Mouse (Mus musculus) heart, embryonic 16.5 days (tissue): ENCODE results near the gene Ptpro. TPM values are rescaled to one million over a fixed set of nuclear protein-coding genes. Genes with fewer than 3 reads are reported as not detected.

Experiments used
- ATAC-seq: fragments of 200-750 bp; cut with Nextera tagmentation; replicated peaks from 2 replicates; pipeline ENCODE4 v1.8.0; 2017; ENCODE audit warnings: moderate number of reproducible peaks; ENCODE audit not compliant: insufficient read depth, low FRiP score; ENCODE audit errors: extremely low read depth
- H3K27ac ChIP-seq: fragments of 300-500 bp; sonication (generic); 2 replicates; pipeline ENCODE4 v1.5.1; 2014; ENCODE audit warnings: mild to moderate bottlenecking, low read length, control low read depth, moderate library complexity
- H3K27me3 ChIP-seq: fragments of 300-500 bp; sonication (generic); 2 replicates; pipeline ENCODE4 v1.6.1; 2014; ENCODE audit warnings: low read length, mixed read lengths; ENCODE audit not compliant: control insufficient read depth, insufficient read depth
- H3K36me3 ChIP-seq: fragments of 300-500 bp; sonication (generic); 2 replicates; pipeline ENCODE4 v1.6.1; 2014; ENCODE audit not compliant: control insufficient read depth, insufficient read depth
- H3K4me1 ChIP-seq: fragments of 300-500 bp; sonication (generic); 2 replicates; pipeline ENCODE4 v1.6.1; 2014; ENCODE audit warnings: low read length, mixed read lengths; ENCODE audit not compliant: control insufficient read depth, insufficient read depth
- H3K4me2 ChIP-seq: fragments of 300-500 bp; sonication (generic); 2 replicates; pipeline ENCODE4 v1.6.1; 2014; ENCODE audit warnings: low read depth, mild to moderate bottlenecking, control low read depth, low read length
- H3K4me3 ChIP-seq: fragments of 300-500 bp; sonication (generic); 2 replicates; pipeline ENCODE4 v1.5.1; 2014; ENCODE audit warnings: mild to moderate bottlenecking, control low read depth, low read length
- H3K9ac ChIP-seq: fragments of 300-500 bp; sonication (generic); 2 replicates; pipeline ENCODE4 v1.6.1; 2014; ENCODE audit warnings: low read length, control low read depth
- H3K9me3 ChIP-seq: fragments of 300-500 bp; sonication (generic); replicated peaks from 2 replicates; pipeline ENCODE4 v1.6.1; 2016; ENCODE audit warnings: low read length; ENCODE audit not compliant: control insufficient read depth
- WGBS: fragments of 180-500 bp; shearing (Covaris S2); extraction: QIAGEN DNeasy Blood & Tissue Kit; methylation state at CpG from one replicate; pipeline ENCODE4 v1.1.7; 2014; 5-methylcytosine and 5-hydroxymethylcytosine counted together
- polyA plus RNA-seq: library from polyadenylated mRNA; unstranded; fragments of >200 nt; fragmentation: Nextera tagmentation; extraction: Ambion mirVana; gene quantifications from 2 replicates; pipeline ENCODE4 v1.2.1, GENCODE M21; 2015

Ptpro gene
- polyA plus RNA-seq, 1 experiment from 2014 or later = 2.9 TPM

DNA sequence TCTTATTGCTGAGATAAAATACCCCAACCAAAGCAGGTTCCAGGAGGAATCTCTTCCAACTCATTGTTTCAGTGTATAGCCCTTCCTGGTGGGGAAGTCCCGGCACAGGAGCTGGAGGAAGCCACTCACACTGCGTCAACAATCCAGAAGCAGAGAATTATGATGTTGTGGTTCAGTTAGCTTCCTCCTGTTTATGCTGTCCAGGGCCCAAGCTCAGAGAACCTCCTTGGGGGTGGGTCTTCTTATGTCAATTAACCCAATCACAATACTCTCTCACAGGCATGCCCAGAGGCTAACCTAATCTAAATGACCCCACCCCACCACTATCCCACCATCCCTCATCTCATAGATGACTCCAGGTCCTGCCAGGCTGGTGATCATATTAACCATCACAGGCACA, 160.9 kb downstream of the Ptpro start:
- 68% methylated on average over 2 of the region's 2 CpGs for WGBS
- Histone ChIP-seq H3K27ac (no peak overlapping the region), H3K4me3 (no peak overlapping the region), H3K4me2 (no peak overlapping the region), H3K9ac (no peak overlapping the region), H3K27me3 (no peaks in the 10 kb centered on the region), H3K4me1 (peaks cover 2% of the 10 kb centered on the region; the same call in 1 of the 2 replicates), H3K9me3 (no peaks in the 10 kb centered on the region), H3K36me3 (no peaks in the 10 kb centered on the region)
- ATAC-seq = 0 out of 2 replicates have a peak, but pooled peaks have one; percentile 28

DNA sequence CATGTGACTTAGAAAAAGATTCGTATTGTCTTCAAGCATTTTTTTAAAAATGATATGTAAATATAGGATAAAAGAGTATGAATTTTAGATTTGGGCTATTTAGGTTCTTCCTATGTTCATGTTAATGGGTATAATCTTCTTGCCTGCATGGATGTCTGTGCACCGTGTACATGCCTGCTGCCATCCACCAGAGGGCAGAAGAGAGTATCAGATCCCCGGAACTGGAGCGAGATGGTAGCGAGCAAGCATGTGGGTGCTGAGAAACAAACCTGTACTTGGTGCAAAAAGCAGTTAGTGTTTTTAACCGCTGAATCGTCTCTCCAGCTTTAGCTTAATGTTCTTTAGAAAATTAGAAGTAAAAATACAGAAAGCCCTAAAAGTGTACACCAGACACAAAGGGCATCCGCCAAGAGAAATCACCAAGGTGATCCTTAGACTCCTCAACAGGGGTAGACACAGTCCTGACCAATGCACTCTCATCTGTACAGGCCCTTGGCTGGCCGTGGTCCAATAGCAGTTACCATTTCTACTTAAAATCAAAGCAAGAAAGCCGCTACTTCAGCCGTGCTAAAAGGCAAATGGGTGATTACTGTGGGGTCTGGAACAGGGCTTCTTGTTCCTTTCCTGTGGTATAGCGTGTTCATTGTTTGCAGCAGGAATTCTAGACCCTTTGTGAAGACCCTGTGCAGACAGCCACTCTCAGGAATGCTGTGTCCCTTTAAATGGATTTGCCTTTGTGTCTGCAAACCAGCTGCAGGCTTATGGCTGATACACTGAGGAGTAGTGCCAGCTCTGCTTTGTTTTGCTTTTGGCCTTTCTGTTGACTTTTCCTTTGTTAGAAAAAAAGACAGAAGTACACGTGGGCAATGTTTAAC, 162.6 kb downstream of the Ptpro start:
- 60% methylated on average over 13 of the region's 13 CpGs for WGBS

DNA sequence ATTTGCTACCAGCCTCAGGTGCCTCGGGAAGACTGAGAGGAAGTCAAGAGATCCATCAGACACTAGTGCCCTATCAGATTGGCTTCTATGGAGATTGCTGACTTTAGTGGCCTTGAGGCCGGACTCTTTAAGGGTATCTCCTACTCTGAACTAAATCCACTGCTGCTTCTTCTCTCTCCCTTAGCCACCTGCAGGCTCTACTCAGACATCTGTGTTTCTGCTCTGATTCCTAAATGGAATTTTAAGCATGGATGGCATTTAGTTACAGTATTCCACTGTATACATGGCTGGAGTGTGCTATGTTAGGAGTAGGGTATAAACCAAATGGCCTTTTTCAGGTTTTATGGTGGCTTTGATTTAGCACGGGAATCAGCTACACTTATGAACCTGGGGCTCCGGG, 170.7 kb downstream of the Ptpro start:
- H3K36me3 ChIP-seq = no peaks in the 10 kb centered on the region
- no peaks in the 10 kb centered on the region for H3K27me3 ChIP-seq
- no peak overlapping the region for H3K27ac ChIP-seq
- H3K9me3 ChIP-seq = no peaks in the 10 kb centered on the region
- H3K4me2 ChIP-seq = no peak overlapping the region
- ATAC-seq = no peak
- no peak overlapping the region for H3K9ac ChIP-seq
- whole genome bisulfite sequencing = 82% methylated on average over 4 of the region's 4 CpGs
- H3K4me3 ChIP-seq = no peak overlapping the region
- peaks cover 11% of the 10 kb centered on the region for H3K4me1 ChIP-seq

More for the DNA sequence above, 162.6 kb downstream of the Ptpro start:
- no peaks in the 10 kb centered on the region for H3K9me3 ChIP-seq
- H3K9ac ChIP-seq = no peak overlapping the region
- H3K4me1 ChIP-seq = peaks cover 2% of the 10 kb centered on the region; the same call in 1 of the 2 replicates
- H3K27ac ChIP-seq = no peak overlapping the region
- no peaks in the 10 kb centered on the region for H3K27me3 ChIP-seq
- H3K36me3 ChIP-seq = no peaks in the 10 kb centered on the region
- H3K4me3 ChIP-seq = no peak overlapping the region
- ATAC-seq = no peak; the same call in 1 of the 2 replicates
- no peak overlapping the region for H3K4me2 ChIP-seq

DNA sequence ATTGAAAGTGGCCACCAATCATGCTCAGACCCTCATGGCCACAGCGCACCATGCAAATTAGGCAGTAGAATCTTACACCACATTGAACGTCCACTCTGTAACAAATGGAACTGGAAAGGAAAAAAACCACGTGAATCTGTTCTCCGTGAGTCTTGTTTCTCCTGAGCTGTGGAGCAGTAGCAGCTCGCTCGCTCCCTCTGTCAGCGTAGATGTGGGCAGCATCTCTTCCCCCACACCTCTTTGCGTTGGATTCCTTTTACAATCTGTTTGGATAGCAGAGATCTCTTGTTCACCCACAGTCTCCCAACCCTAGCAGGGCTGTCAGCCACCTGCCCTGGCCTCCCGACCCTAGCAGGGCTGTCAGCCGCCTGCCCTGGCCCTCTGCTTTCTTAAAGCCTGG, 171.7 kb downstream of the Ptpro start:
- H3K36me3 ChIP-seq = no peaks in the 10 kb centered on the region
- H3K4me3 ChIP-seq = no peak overlapping the region
- H3K9me3 ChIP-seq = no peaks in the 10 kb centered on the region
- H3K9ac ChIP-seq = no peak overlapping the region
- ATAC-seq = no peak
- WGBS = 70% methylated on average over 10 of the region's 10 CpGs
- H3K4me2 ChIP-seq = no peak overlapping the region
- H3K27me3 ChIP-seq = no peaks in the 10 kb centered on the region
- H3K27ac ChIP-seq = no peak overlapping the region
- peaks cover 11% of the 10 kb centered on the region for H3K4me1 ChIP-seq

DNA sequence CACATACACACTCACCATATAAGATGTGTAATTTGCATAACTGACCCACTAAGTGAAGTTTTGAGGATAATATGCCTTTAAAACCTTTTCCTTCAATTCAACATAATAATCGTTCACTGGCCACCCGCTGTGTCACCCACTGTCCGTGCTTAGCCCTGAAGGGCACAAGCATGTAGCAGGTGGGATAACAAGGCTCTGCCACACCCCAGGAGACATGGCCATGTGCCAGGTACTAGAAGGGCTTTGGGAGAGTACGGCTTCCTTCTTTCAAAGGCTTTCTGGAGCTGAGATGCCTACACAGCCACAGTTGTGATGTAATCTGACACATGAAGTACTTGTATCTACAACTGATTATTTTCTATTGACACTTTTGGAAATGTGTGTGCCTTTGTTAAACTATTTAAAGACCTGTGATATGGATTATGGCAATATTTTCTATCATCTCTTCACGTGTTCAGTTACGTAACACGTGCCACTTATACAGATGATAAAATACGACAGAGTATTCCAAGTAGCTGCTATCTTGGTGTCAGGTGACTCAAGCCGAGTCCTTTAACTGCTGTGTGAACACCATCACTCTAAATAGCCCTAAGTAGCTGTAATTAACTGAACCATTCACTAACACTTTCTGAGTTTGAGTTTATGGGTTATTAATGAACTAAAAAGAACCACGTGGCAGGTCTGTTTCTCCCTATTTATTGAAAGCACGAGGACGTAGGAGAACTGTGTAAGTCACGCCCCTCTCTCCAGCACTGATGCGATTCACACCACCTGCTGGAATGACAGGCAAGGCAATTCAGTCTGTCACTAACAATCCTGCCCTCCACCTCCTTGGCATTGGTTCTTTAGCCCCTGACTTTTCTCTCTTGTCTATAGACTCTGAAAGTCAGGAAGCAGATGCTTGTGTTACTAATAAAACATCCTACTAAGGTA, 173.6 kb downstream of the Ptpro start:
- Histone ChIP-seq H3K4me2 (0 out of 2 replicates have a peak overlapping the region, but pooled peaks have one; percentile 19), H3K27ac (no peak overlapping the region), H3K9ac (no peak overlapping the region), H3K4me3 (no peak overlapping the region), H3K9me3 (no peaks in the 10 kb centered on the region), H3K36me3 (no peaks in the 10 kb centered on the region), H3K27me3 (no peaks in the 10 kb centered on the region), H3K4me1 (peaks cover 11% of the 10 kb centered on the region)
- peak; percentile 74 for ATAC-seq
- 33% methylated on average over 14 of the region's 14 CpGs for WGBS

DNA sequence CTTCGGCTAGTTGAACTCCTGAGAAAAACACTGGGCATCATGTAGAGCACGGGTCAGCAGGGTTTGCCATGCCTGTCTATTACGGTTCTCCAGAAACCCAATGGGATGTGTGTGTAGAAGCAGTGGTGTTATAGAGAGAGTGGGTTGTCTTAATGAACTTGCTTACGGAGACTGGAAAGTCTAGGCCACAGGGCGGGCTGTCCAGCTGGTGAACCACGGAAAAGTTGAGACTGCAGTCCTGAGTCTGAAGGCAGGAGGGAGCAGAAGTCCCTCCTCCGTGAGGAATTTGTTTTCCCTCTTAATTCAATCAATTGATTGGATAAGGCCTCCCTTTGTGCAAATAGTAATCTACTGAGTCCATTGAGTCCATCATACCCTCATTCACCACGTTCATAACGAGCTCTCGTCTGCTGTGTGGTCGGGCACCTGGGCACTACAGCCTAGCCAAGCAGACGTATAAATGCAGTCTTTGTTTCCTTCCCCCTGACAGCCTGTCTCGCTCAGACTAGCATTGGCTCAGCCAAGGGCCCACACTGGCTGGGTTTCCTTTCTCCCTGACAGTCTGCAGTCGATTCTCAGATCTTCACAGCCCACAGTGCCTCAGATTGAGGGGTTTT, 181.5 kb downstream of the Ptpro start:
- Histone ChIP-seq H3K27me3 (no peaks in the 10 kb centered on the region), H3K4me2 (no peak overlapping the region), H3K4me1 (no peaks in the 10 kb centered on the region), H3K9me3 (no peaks in the 10 kb centered on the region), H3K9ac (no peak overlapping the region), H3K36me3 (no peaks in the 10 kb centered on the region), H3K27ac (no peak overlapping the region), H3K4me3 (no peak overlapping the region)
- ATAC-seq = no peak
- WGBS = 65% methylated on average over 14 of the region's 14 CpGs

DNA sequence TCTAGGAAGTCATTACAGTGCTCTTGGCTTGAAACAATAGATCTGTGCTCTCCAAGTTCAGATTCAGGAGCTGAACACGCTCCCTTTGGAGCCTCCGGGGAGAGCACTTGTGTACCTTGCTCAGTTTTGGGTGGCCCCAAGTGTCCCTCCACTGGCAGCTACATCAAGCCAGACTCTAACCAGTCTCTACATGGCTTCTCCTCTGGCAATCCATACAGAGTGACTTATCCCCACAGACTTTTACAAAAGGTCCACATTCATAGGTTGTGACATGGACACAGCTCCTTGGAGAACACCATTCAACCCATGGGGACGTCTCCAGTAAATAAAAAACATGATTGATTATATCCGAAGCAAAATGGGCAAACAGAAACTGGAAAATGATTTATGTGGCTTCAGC, 185.4 kb downstream of the Ptpro start:
- no peak overlapping the region for H3K4me3 ChIP-seq
- no peaks in the 10 kb centered on the region for H3K36me3 ChIP-seq
- no peak overlapping the region for H3K27ac ChIP-seq
- H3K27me3 ChIP-seq = no peaks in the 10 kb centered on the region
- no peak overlapping the region for H3K4me2 ChIP-seq
- peaks cover 7% of the 10 kb centered on the region; the same call in 1 of the 2 replicates for H3K4me1 ChIP-seq
- H3K9me3 ChIP-seq = no peaks in the 10 kb centered on the region
- no peak overlapping the region for H3K9ac ChIP-seq
- WGBS = 80% methylated on average over 4 of the region's 4 CpGs
- no peak for ATAC-seq

DNA sequence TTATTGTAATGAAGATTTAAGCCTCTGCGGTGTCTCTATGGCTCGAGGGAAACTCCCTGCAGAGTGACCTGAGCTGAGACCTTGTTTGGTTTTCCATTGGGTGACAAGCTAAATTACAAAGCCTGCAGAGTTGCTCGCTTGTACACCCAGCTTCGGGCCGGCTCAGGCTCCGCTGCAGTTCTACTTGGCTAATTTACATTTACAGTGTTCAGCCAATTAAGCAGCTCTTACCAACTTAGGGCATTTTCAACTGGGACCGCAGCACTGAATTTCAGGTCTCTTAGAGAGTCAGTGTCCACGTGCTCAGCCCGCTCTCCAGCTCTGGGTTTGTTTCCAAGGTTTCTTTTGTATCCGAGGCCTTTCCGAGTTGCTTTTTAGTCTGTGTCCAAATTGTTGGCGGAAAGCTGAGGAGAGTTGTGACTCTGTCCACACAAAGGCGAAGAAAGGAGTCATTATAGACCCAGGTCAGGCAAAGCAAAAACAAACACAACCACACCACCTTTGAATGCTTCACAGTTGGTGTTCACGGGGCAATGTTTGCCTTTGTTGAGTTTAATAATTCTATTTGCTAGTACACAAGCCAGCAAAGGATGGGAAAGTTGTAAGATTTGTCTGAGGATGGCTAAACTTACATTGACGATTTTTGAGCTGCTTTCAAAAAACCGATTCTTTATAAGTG, 185.9 kb downstream of the Ptpro start:
- no peaks in the 10 kb centered on the region for H3K27me3 ChIP-seq
- H3K27ac ChIP-seq = no peak overlapping the region
- ATAC-seq = no peak
- H3K4me1 ChIP-seq = peaks cover 7% of the 10 kb centered on the region; the same call in 1 of the 2 replicates
- H3K9me3 ChIP-seq = no peaks in the 10 kb centered on the region
- H3K36me3 ChIP-seq = no peaks in the 10 kb centered on the region
- H3K4me3 ChIP-seq = no peak overlapping the region
- no peak overlapping the region for H3K4me2 ChIP-seq
- no peak overlapping the region for H3K9ac ChIP-seq
- 75% methylated on average over 16 of the region's 16 CpGs for WGBS
